Mouse (Mus musculus): Measurements from ENCODE around the gene Gm43552.
"Not testable (repeated sequence)": the region's sequence is repeated elsewhere in the genome, so short reads cannot be mapped to it uniquely, and the experiment has no call there.

The Gm43552 gene

GRCm38 (mm10) chr5:65491767-65492715 lies 592 bp downstream of the Gm43552 start:
- DNase-seq (ENCODE audit: low spot score in 2 of 2), result peak; percentile 35 to 43

GRCm38 (mm10) chr5:65489830-65490229 lies 2.8 kb downstream of the Gm43552 start:
- DNase-seq (ENCODE audit: low spot score in 2 of 2), result no peak

- no peak for DNase-seq (ENCODE audit: low spot score in 2 of 2)
These were observed 3.9 kb downstream of the Gm43552 start for GRCm38 (mm10) chr5:65488725-65489124.

- DNase-seq (ENCODE audit: low spot score in 2 of 2), result no peak
These were observed 5.3 kb downstream of the Gm43552 start for GRCm38 (mm10) chr5:65487381-65487780.

GRCm38 (mm10) chr5:65486514-65486913 lies 6.1 kb downstream of the Gm43552 start:
- no peak for DNase-seq (ENCODE audit: low spot score in 2 of 2)

- no peak for DNase-seq (ENCODE audit: low spot score in 2 of 2)
These were observed 9.6 kb downstream of the Gm43552 start for GRCm38 (mm10) chr5:65482996-65483395.

GRCm38 (mm10) chr5:65480511-65480910 lies 12.1 kb downstream of the Gm43552 start:
- DNase-seq (ENCODE audit: low spot score in 2 of 2), result no peak

GRCm38 (mm10) chr5:65479681-65480445 lies 12.8 kb downstream of the Gm43552 start:
- DNase-seq (ENCODE audit: low spot score in 2 of 2), result no peak

- DNase-seq (ENCODE audit: low spot score in 2 of 2), result no peak
These were observed 14.4 kb downstream of the Gm43552 start for GRCm38 (mm10) chr5:65478224-65478623.

GRCm38 (mm10) chr5:65476739-65477138 lies 15.9 kb downstream of the Gm43552 start:
- DNase-seq (ENCODE audit: low spot score in 2 of 2), result not testable (repeated sequence)

- DNase-seq (ENCODE audit: low spot score in 2 of 2), result no peak
These were observed 16.8 kb downstream of the Gm43552 start for GRCm38 (mm10) chr5:65475806-65476205.

- DNase-seq (ENCODE audit: low spot score in 2 of 2), result no peak
These were observed 22.9 kb downstream of the Gm43552 start for GRCm38 (mm10) chr5:65469766-65470165.

- DNase-seq (ENCODE audit: low spot score in 2 of 2), result no peak
These were observed 25.7 kb downstream of the Gm43552 start for GRCm38 (mm10) chr5:65466911-65467310.

GRCm38 (mm10) chr5:65460361-65460760 lies 32.3 kb downstream of the Gm43552 start:
- DNase-seq (ENCODE audit: low spot score in 2 of 2), result no peak

- DNase-seq (ENCODE audit: low spot score in 2 of 2), result no peak
These were observed 33.2 kb downstream of the Gm43552 start for GRCm38 (mm10) chr5:65459454-65459853.

GRCm38 (mm10) chr5:65457846-65458245 lies 34.8 kb downstream of the Gm43552 start:
- no peak for DNase-seq (ENCODE audit: low spot score in 2 of 2)

GRCm38 (mm10) chr5:65457086-65457827 lies 35.4 kb downstream of the Gm43552 start:
- no peak for DNase-seq (ENCODE audit: low spot score in 2 of 2)

- DNase-seq (ENCODE audit: low spot score in 2 of 2), result no peak
These were observed 37.9 kb downstream of the Gm43552 start for GRCm38 (mm10) chr5:65454771-65455170.

- DNase-seq (ENCODE audit: low spot score in 2 of 2), result no peak
These were observed 43.7 kb downstream of the Gm43552 start for GRCm38 (mm10) chr5:65448941-65449340.

- DNase-seq (ENCODE audit: low spot score in 2 of 2), result no peak
These were observed 44.8 kb downstream of the Gm43552 start for GRCm38 (mm10) chr5:65447826-65448225.

- DNase-seq (ENCODE audit: low spot score in 2 of 2), result no peak
These were observed 45.9 kb downstream of the Gm43552 start for GRCm38 (mm10) chr5:65446756-65447155.

- DNase-seq (ENCODE audit: low spot score in 2 of 2), result no peak
These were observed 47.7 kb downstream of the Gm43552 start for GRCm38 (mm10) chr5:65444981-65445380.
